Mouse (Mus musculus): ENCODE results near the gene Lrrk1. TPM values are rescaled to one million over a fixed set of nuclear protein-coding genes. Genes with fewer than 3 reads are reported as not detected.

Lrrk1 gene
- polyA plus RNA-seq, 1 experiment from 2014 or later: 7.1 TPM

- WGBS (ENCODE audit: insufficient replicate concordance): 46% methylated on average over 4 of the region's 4 CpGs
- no peaks in the 10 kb centered on the region for H3K36me3 ChIP-seq
- peak overlapping the region; percentile 33 for H3K9ac ChIP-seq
- H3K27me3 ChIP-seq (replicated peaks): no peaks in the 10 kb centered on the region
- ATAC-seq: no peak
- H3K27ac ChIP-seq: peak overlapping the region; percentile 54
- H3K4me2 ChIP-seq: no peak overlapping the region; the same call in 1 of the 2 replicates
- H3K4me1 ChIP-seq: peaks cover 66% of the 10 kb centered on the region
- no peaks in the 10 kb centered on the region for H3K9me3 ChIP-seq (replicated peaks)
- no peak overlapping the region for H3K4me3 ChIP-seq
These were observed 157.9 kb downstream of the Lrrk1 start for GRCm38 (mm10) chr7:66230246-66230637.

DNA sequence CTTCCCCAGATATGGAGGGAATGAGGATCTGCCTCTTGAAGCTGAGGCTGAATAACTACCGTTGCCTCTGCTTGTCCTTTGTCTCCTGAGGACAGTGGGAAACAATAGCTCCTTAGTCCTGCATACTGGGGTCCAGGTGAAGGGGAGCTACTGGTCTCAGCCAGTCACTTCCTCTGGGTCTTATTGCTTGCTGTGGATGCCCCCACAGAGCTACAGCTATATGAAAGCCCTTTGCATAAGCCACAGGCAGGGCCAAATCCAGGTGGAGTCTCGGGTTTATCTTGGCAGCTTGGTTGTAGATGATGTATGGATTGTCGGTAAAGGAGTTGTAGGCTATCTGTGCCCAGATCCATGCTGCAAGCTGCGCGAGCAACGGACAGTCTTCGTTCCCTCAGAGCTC is 158.7 kb downstream of the Lrrk1 start:
- H3K27ac ChIP-seq: no peak overlapping the region
- no peak overlapping the region for H3K9ac ChIP-seq
- 66% methylated on average over 7 of the region's 7 CpGs for WGBS (ENCODE audit: insufficient replicate concordance)

GRCm38 (mm10) chr7:66228610-66228920 is 159.6 kb downstream of the Lrrk1 start:
- WGBS (ENCODE audit: insufficient replicate concordance): 79% methylated on average over 2 of the region's 2 CpGs
- no peak overlapping the region for H3K27ac ChIP-seq
- H3K36me3 ChIP-seq: no peaks in the 10 kb centered on the region
- H3K4me3 ChIP-seq: no peak overlapping the region
- H3K9ac ChIP-seq: no peak overlapping the region
- H3K27me3 ChIP-seq (replicated peaks): no peaks in the 10 kb centered on the region
- H3K9me3 ChIP-seq (replicated peaks): no peaks in the 10 kb centered on the region
- peaks cover 54% of the 10 kb centered on the region for H3K4me1 ChIP-seq
- ATAC-seq: no peak
- H3K4me2 ChIP-seq: no peak overlapping the region

More for the DNA sequence above, 158.7 kb downstream of the Lrrk1 start:
- Histone ChIP-seq H3K4me3 (no peak overlapping the region), H3K36me3 (no peaks in the 10 kb centered on the region), H3K4me2 (no peak overlapping the region), H3K4me1 (peaks cover 63% of the 10 kb centered on the region), H3K9me3 (replicated peaks) (no peaks in the 10 kb centered on the region), H3K27me3 (replicated peaks) (no peaks in the 10 kb centered on the region)
- ATAC-seq: no peak

DNA sequence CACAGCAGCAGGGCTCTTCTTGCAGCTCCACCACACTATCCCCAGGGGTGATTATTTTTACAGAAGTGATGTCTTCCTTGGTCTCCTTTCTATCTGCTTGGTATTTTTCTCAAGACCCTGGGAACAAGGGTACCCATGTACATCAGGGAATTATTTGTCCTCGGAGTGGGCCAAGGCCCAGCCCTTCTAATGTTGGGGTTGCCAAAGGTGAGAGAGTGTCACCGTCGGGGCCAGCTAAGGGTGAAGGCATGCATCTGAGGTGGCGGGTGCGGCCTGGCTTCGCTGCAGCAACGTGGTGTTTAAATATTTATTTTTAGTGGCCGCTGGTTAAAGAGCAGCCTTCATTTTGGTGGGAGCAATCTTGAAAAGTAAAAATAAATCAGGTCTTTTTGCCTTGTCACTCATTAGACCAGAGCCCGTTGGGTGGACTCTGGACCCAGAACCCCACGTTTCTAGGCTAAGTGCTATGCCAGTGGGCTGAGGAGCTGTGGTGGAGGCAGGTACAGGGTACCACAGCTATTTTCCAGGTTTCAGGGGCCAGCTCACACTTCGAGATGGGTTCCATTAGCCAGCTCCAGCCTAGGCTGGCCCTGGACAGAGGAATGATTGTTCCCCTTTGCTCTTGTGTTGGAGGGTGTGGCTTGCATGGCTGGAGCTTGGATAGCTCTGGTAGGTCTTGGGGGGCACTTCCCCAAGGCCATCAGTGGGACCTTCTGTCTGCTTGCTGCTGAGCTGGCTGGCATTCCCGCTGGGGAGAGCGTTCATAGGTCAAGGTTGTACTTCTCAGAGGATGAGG is 160.1 kb downstream of the Lrrk1 start:
- H3K9me3 ChIP-seq (replicated peaks): no peaks in the 10 kb centered on the region

GRCm38 (mm10) chr7:66225881-66226280 is 162.3 kb downstream of the Lrrk1 start:
- no peak overlapping the region for H3K4me2 ChIP-seq
- no peaks in the 10 kb centered on the region for H3K27me3 ChIP-seq (replicated peaks)
- H3K4me3 ChIP-seq: no peak overlapping the region
- WGBS (ENCODE audit: insufficient replicate concordance): 37% methylated on average over 3 of the region's 3 CpGs
- 0 out of 2 replicates have a peak, but pooled peaks have one; percentile 6 for ATAC-seq
- no peak overlapping the region for H3K27ac ChIP-seq
- peaks cover 34% of the 10 kb centered on the region for H3K4me1 ChIP-seq
- no peaks in the 10 kb centered on the region for H3K9me3 ChIP-seq (replicated peaks)
- no peak overlapping the region for H3K9ac ChIP-seq
- no peaks in the 10 kb centered on the region for H3K36me3 ChIP-seq

More for the DNA sequence above, 160.1 kb downstream of the Lrrk1 start:
- ATAC-seq: no peak
- no peaks in the 10 kb centered on the region for H3K27me3 ChIP-seq (replicated peaks)
- no peak overlapping the region for H3K9ac ChIP-seq
- H3K4me2 ChIP-seq: no peak overlapping the region
- H3K36me3 ChIP-seq: no peaks in the 10 kb centered on the region
- H3K4me3 ChIP-seq: no peak overlapping the region
- peaks cover 48% of the 10 kb centered on the region for H3K4me1 ChIP-seq
- 74% methylated on average over 13 of the region's 13 CpGs for WGBS (ENCODE audit: insufficient replicate concordance)
- no peak overlapping the region for H3K27ac ChIP-seq

DNA sequence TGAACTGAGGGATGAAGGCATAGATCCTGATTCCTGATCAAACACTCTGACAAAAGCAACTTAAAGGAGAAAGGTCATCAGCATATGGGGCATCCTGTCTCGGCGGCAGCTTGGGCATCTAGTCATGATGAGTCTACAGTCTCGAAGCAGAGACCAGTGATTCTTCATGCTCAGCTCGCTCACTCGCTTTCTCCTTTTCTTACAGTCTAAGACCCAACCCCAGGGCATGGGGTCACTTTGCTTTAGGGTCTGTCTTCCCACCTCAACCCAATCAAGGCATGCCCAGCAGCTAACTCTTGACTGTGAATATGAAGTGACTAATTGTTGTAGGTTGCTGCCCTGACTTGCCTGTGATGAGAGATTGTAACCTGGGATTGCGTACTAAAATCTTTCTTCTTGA is 163.6 kb downstream of the Lrrk1 start:
- H3K27me3 ChIP-seq (replicated peaks): no peaks in the 10 kb centered on the region
- no peak overlapping the region for H3K27ac ChIP-seq
- no peak overlapping the region for H3K4me2 ChIP-seq
- no peak overlapping the region for H3K9ac ChIP-seq
- no peaks in the 10 kb centered on the region for H3K36me3 ChIP-seq
- ATAC-seq: no peak
- WGBS (ENCODE audit: insufficient replicate concordance): 89% methylated on average over 6 of the region's 6 CpGs
- H3K4me1 ChIP-seq: peaks cover 28% of the 10 kb centered on the region
- H3K9me3 ChIP-seq (replicated peaks): no peaks in the 10 kb centered on the region
- no peak overlapping the region for H3K4me3 ChIP-seq

GRCm38 (mm10) chr7:66223731-66224130 is 164.4 kb downstream of the Lrrk1 start:
- no peaks in the 10 kb centered on the region for H3K9me3 ChIP-seq (replicated peaks)
- H3K4me2 ChIP-seq: no peak overlapping the region
- H3K27me3 ChIP-seq (replicated peaks): no peaks in the 10 kb centered on the region
- no peak for ATAC-seq
- H3K4me3 ChIP-seq: no peak overlapping the region
- peaks cover 28% of the 10 kb centered on the region for H3K4me1 ChIP-seq
- 76% methylated on average over 1 of the region's 1 CpGs for WGBS (ENCODE audit: insufficient replicate concordance)
- no peaks in the 10 kb centered on the region for H3K36me3 ChIP-seq
- no peak overlapping the region for H3K27ac ChIP-seq
- H3K9ac ChIP-seq: no peak overlapping the region

DNA sequence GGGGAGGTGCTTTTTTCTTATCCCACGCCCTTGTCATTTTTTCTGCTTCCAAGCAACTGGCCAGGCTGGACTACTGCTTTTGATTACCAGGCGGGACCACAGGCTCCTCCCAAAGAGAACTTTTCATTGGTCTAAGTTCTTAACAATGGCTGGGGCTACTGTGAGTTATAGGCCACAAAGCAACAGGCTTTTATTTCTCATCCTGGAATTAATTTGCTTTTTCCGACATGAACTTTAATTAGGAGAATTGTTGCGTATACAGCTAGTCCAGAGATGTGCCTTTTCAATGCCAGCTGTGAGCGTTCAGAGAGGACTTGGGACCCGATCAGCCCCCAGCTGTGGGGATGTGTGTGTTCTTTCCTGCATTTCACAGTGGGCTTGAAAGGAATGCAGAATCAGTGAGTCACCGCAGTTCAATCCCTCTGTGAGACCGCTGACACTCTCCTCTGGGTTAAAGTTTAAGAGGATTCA is 165.5 kb downstream of the Lrrk1 start:
- no peaks in the 10 kb centered on the region for H3K9me3 ChIP-seq (replicated peaks)
- peaks cover 29% of the 10 kb centered on the region for H3K4me1 ChIP-seq
- no peaks in the 10 kb centered on the region for H3K27me3 ChIP-seq (replicated peaks)
- H3K4me2 ChIP-seq: no peak overlapping the region
- no peak overlapping the region for H3K9ac ChIP-seq
- 59% methylated on average over 8 of the region's 8 CpGs for WGBS (ENCODE audit: insufficient replicate concordance)
- ATAC-seq: no peak
- H3K4me3 ChIP-seq: no peak overlapping the region
- H3K36me3 ChIP-seq: no peaks in the 10 kb centered on the region
- H3K27ac ChIP-seq: no peak overlapping the region

DNA sequence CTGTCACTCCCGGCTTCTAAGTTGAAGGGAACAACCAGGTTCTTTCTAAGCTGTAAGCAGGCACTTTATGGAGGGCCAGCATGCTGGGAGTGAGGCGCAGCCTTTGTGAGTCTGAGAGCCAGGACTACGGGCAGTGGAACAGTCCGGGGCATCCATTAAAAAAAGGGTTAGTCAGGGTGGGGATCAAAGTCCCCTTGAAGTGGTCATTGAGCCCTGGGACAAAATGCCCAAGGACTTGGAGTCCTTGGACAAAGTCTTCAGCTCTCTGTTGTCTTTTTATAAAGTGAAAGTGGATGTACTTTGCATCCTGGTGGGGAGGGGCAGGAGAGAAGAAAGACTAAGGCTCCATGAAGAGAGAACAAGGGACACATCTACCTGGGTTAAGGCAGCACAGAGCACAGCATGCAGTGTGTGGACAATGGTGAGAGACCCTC is 168.3 kb downstream of the Lrrk1 start:
- H3K4me2 ChIP-seq: no peak overlapping the region
- H3K9ac ChIP-seq: 0 out of 2 replicates have a peak overlapping the region, but pooled peaks have one; percentile 7
- H3K4me3 ChIP-seq: no peak overlapping the region
- H3K9me3 ChIP-seq (replicated peaks): no peaks in the 10 kb centered on the region
- WGBS (ENCODE audit: insufficient replicate concordance): 82% methylated on average over 4 of the region's 4 CpGs
- H3K36me3 ChIP-seq: no peaks in the 10 kb centered on the region
- H3K27me3 ChIP-seq (replicated peaks): no peaks in the 10 kb centered on the region
- peaks cover 32% of the 10 kb centered on the region for H3K4me1 ChIP-seq
- H3K27ac ChIP-seq: no peak overlapping the region
- no peak for ATAC-seq

DNA sequence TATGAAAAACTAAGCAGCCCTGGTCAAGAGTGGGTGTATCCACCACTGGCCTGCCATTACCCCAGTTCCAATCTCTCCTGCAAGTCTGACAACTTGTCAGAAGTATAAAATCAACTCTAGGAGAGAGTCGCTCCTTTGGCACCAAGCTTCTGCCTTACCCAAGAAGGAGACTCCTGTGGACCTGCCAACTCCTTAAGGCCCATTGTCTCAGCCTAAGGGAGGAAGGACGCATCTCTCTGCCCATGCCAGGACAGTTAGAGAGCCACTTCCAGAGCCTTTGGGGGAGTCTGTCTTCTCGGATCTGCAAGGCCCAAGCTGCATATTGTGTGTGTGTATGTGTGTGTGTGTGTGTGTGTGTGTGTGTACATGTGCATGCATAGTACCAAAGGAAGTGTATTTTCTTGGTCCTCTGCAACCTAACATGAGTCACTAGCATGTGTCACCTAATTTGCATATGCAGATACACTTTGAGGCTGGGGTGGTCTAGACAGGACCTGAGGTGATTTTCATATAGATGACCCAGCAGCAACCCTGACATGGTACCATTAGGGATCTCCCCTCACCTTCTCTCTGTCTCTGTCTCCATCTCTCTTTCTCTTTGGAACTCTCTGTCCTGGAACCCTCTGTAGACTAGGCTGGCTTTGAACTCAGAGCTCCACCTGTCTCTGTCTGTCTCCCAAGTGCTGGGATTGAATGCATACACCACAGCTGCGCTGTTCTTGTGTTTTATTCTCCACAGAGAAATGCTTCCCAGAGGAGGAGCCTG is 168.9 kb downstream of the Lrrk1 start:
- Histone ChIP-seq H3K36me3 (no peaks in the 10 kb centered on the region), H3K9ac (no peak overlapping the region), H3K27ac (peak overlapping the region; percentile 70; the same call in 1 of the 2 replicates), H3K27me3 (replicated peaks) (no peaks in the 10 kb centered on the region), H3K4me3 (no peak overlapping the region), H3K4me1 (peaks cover 35% of the 10 kb centered on the region), H3K9me3 (replicated peaks) (no peaks in the 10 kb centered on the region), H3K4me2 (no peak overlapping the region)
- no peak for ATAC-seq
- WGBS (ENCODE audit: insufficient replicate concordance): 80% methylated on average over 4 of the region's 4 CpGs

- Histone ChIP-seq H3K36me3 (no peaks in the 10 kb centered on the region), H3K4me3 (no peak overlapping the region), H3K4me1 (peaks cover 35% of the 10 kb centered on the region), H3K27me3 (replicated peaks) (no peaks in the 10 kb centered on the region), H3K9me3 (replicated peaks) (no peaks in the 10 kb centered on the region), H3K9ac (no peak overlapping the region), H3K4me2 (no peak overlapping the region), H3K27ac (peak overlapping the region; percentile 70)
- 42% methylated on average over 9 of the region's 9 CpGs for WGBS (ENCODE audit: insufficient replicate concordance)
- ATAC-seq: no peak
These were observed 169.7 kb downstream of the Lrrk1 start for GRCm38 (mm10) chr7:66218193-66219014.

Measured in liver, embryonic 12.5 days (tissue).